Mouse (Mus musculus): ENCODE measurements at regions not wholly inside any gene's neighbourhood (a gene's known extent, or its start where the extent isn't known, plus 50 kb on each side); places are given as distances from the start of the nearest gene placed in this dataset.
"Not testable (repeated sequence)": the region's sequence is repeated elsewhere in the genome, so short reads cannot be mapped to it uniquely, and the experiment has no call there.

DNA sequence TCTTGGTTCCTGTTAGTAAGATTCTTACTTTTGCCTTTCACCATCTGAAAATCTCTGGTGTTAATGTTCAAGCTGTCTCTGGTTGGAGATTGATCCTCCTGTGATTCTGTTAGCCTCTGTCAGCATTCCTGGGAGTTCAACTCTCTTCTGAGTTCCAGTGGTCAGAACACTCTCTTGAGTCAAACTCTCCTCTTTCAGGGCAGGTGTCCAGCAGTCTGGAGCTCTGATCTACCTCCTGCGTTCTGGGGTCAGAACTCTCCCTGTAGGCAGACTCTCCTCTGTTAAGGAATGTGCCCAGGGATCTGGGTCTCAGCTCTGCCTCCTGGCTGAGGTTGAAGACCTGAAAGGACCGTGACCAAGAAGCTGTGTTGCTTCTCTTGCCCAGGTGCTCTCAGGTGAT lies 581.3 kb downstream of the H2al1n start:
- not testable (repeated sequence) for DNase-seq

DNA sequence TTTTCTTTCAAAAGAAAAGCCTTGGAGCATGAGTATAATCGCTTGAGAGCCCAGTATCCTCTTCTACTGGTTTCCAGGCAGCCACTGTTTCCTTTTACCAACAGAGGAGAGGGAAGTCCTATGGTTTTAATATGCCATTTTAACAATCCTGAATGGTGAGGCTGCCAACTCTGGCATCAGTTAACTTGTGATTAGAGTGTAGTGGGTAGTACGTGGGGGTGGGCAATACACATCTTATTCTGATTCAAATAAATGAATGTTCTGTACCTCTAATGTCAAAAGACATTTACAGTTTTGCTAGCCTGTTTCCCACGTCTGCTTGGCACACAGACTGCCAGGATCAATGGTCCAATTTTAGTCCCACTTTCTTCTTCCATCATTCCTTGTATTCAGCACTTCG lies 624.9 kb downstream of the H2al1n start:
- no peak for DNase-seq

DNA sequence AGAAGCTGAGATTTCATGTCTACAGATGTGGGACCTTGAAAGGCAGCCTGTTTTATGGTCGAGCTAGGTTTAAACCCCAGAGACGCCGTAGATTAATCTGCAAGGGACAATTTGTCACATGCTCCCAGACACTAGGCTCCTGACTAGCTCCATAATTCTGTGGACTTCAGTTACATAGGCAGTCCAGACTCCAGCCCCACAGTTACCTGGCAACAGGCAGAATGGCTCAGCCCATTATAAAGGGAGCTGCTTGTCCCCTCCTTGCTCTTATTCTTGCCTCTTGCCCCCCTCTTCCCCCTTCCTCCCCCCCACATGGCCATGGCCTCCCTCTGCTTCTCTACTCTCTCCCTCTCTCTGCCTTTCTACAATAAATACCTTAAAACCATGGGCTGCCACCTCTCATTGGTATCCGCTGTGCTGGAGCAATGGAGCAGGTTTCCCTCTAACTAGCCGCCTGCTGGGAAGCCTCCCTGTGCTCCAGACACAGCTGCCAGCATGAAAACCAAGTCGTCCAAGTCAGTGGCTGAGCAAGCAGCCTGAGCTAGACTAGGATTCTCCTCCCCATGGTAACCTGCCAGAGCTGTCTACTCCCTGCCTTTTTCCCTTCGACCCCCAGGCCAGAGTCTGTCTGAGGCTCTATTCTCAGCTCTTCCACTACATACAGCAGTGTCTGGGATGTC lies 628.9 kb downstream of the H2al1n start:
- DNase-seq, result peak; percentile 18 to 56

DNA sequence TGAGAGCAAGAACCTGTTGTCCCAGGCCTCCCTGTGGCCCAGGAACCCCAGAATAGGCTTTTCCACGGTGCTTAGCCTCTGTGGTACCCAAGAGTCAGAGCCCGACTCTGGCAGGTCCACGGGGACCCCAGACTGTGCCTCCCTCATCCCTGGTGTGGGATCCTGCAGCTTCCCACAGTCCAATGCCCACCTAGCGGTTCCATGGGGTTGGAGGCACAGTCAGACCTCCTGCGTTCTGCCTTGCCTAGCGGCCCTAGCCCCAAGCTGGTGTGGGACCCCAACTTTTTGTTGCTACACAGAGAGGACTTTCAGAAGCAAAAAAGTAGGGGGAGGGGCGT lies 629.4 kb downstream of the H2al1n start:
- DNase-seq, result no peak

DNA sequence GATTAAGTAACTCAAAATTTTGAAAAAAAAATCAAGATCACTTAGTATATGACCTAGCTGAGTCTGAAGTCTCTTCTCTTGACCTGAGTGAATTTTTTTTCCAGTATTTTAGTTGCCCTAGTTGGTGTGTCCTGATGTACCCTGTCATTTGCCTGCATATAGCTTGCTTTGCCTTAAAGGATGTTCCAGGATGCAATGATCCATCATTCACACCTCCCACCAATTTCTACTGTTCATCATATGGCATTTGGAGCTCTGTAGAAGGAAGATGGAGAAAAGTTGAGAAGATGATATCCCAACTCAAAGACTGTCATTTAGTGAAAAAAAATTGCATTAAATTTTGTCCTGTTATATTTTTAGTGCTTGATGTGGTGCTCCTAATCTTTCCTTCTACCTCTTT lies 634.4 kb downstream of the H2al1n start:
- DNase-seq, result no peak

DNA sequence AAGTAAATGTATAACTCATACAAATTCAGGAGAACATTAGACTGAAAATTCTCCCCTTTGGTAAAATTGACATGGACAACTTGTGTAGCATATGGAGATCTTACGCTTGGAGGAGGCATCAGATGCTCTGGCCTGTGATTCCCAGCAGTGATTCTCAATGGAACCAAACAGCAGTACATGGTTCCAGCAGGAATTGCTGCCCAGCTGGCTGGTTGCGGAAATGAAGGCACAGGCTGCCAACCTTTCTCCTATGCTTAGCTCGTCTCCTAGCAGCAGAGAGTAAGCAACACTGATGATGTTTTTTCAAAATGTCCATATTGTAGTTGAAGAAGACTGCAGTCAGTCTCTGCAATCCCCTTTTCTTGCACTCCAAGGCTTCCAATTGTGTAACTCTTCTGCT lies 673.7 kb downstream of the H2al1n start:
- DNase-seq, result peak; percentile 55 to 70

Measured in cerebellum, adult 18-20 months (tissue).